Mouse (Mus musculus) bone marrow, adult 2 months (tissue): ENCODE data around the gene Gm21775. TPM values are rescaled to one million over a fixed set of nuclear protein-coding genes. Genes with fewer than 3 reads are reported as not detected.
"Not testable (repeated sequence)": the region's sequence is repeated elsewhere in the genome, so short reads cannot be mapped to it uniquely, and the experiment has no call there.

Experiments
- H3K27ac ChIP-seq: fragments of 200-500 bp; 2 replicates; pipeline ENCODE4 v1.5.1; 2012; ENCODE audit warnings: low read depth, mild to moderate bottlenecking, control low read depth, inconsistent platforms, low read length; ENCODE audit not compliant: control insufficient read depth, poor library complexity, insufficient read depth
- H3K4me1 ChIP-seq: fragments of 200-500 bp; 2 replicates; pipeline ENCODE4 v1.6.1; 2011; ENCODE audit warnings: low read length; ENCODE audit not compliant: control insufficient read depth, insufficient read depth
- H3K4me3 ChIP-seq: fragments of 200-500 bp; replicated peaks from 2 replicates; pipeline ENCODE3; 2011; ENCODE audit warnings: mild to moderate bottlenecking, low read depth, low read length, control low read depth; ENCODE audit not compliant: control insufficient read depth
- WGBS: fragments of 180-500 bp; shearing (Covaris S2); methylation state at CpG from one replicate; pipeline ENCODE4 v1.1.7; 2018; 5-methylcytosine and 5-hydroxymethylcytosine counted together
- polyA plus RNA-seq: library from polyadenylated mRNA; stranded (reverse); fragments of >200 nt; gene quantifications from 2 replicates; pipeline ENCODE4 v1.2.4, GENCODE M21; 2011; ENCODE audit warnings: low replicate concordance; ENCODE audit not compliant: missing spikeins, insufficient read depth, insufficient read length

Gm21775 gene
- not detected in 2 replicates for polyA plus RNA-seq

GRCm38 (mm10) chrY:10553153-10553552 is at the start of gene Gm21775:
Gene Gm21775, plus strand, starts transcription at chrY:10553453.
- H3K4me3 ChIP-seq, H3K4me1 ChIP-seq, H3K27ac ChIP-seq: not testable (repeated sequence)
- WGBS = 83% methylated on average over 5 of the region's 5 CpGs

GRCm38 (mm10) chrY:10535942-10536341 is 17.3 kb upstream of the Gm21775 start, which contains the start of gene Gm20737:
Gene Gm20737, minus strand, starts transcription at chrY:10536042.
- not testable (repeated sequence) for H3K4me3 ChIP-seq, H3K27ac ChIP-seq, H3K4me1 ChIP-seq

Other genes with a start within 250 kb of the Gm21775 start
- not detected in 2 replicates for gene Gm20834, start 228.9 kb upstream of the Gm21775 start, polyA plus RNA-seq
- not detected in 2 replicates for gene Gm28510, start 140.7 kb upstream of the Gm21775 start, polyA plus RNA-seq
- gene Gm20737, start 17.4 kb upstream of the Gm21775 start, polyA plus RNA-seq = not detected in 2 replicates
- not detected in 2 replicates for gene Gm21900, start 62.9 kb downstream of the Gm21775 start, polyA plus RNA-seq
- gene Gm20777, start 199.0 kb downstream of the Gm21775 start, polyA plus RNA-seq = not detected in 2 replicates